Mouse (Mus musculus): ENCODE measurements around the gene Atp6v0c. TPM values are rescaled to one million over a fixed set of nuclear protein-coding genes. Genes with fewer than 3 reads are reported as not detected.

Atp6v0c gene
- total RNA-seq, 2 experiments from 2014 or later, result 286 to 329 TPM

- no peak for DNase-seq
Measured at GRCm38 (mm10) chr17:24199252-24199651, 29.8 kb upstream of the Atp6v0c start.

DNA sequence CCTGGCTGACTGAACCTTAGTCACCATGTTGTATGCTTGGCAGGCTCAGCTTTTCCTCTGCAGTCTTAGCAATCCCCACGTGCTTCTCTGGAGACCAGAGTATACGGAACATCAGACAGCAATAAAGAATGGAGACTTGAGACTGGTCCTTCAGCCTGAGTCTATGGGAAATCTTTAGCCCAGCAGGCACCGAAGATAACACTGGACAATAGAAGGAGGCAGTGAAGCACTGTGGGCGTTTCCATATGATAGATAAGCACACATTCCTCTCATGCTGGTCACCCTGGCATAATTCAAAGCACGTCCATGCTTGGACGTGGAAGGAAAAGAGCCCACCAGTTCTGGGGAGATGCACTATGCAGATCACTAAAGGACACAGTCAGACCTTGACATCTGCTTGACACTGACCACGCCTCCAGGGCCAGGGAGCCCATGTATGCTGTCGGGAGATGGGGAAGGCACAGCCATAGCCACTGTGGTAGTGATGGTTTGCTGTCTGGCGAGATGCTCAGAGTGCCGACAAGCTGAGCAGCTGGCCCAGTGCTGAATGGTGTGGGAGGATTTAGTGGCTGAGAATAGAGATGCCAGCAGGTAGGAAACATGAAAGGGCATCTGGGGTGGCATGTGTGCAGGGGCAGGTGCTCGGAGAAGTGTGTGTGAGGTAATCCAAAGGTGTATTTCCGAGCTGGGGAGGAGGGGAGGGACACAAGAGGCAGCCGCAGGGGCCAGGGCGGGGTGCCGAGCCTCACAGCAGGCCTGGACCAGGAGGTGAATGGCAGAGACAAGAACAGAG, 27.7 kb upstream of the Atp6v0c start:
- no peak for DNase-seq

DNA sequence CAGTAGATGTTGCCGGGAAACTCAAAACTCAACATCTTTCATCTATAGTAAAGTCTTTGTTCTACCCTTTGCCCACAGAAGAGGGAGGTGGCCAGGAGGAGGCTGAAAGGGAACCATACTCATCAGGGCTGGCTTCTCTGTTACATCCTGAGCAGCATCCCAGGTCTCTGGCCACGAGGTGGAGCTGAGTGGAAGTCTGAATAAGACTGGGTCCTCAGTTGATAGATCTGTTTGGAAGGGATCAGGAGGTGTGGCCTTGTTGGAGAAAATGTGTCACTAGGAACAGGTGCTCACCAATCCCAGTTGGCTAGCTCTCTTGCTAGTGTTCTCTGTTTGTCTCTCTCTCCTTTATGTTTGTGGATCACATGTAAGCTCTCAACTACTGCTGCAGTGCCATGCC, 25.8 kb upstream of the Atp6v0c start:
- no peak for DNase-seq

GRCm38 (mm10) chr17:24193769-24194168, 24.3 kb upstream of the Atp6v0c start:
- DNase-seq, result no peak

DNA sequence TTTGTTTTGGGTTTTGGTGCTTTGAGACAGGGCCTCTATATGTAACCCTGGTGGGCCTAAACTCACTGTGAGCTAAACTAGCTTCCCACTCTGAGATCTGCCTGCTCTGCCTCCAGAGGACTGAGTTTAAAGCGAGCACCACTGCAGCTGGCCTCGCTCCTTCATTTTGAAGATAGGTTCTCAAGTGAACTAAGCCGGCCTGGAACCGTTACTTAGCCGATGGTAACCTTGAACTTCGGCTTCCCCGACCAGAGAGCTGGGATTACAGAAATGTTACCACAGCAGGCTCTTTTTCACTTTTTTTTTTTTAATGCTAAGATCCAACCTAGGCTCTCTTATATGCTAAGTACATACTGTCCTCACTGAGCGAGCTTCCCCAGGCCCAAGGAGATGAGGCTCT, 23.8 kb upstream of the Atp6v0c start:
- no peak for DNase-seq

- DNase-seq, result no peak
Measured at GRCm38 (mm10) chr17:24192848-24193247, 23.3 kb upstream of the Atp6v0c start.

GRCm38 (mm10) chr17:24191481-24191880, 22.0 kb upstream of the Atp6v0c start:
- no peak for DNase-seq

DNA sequence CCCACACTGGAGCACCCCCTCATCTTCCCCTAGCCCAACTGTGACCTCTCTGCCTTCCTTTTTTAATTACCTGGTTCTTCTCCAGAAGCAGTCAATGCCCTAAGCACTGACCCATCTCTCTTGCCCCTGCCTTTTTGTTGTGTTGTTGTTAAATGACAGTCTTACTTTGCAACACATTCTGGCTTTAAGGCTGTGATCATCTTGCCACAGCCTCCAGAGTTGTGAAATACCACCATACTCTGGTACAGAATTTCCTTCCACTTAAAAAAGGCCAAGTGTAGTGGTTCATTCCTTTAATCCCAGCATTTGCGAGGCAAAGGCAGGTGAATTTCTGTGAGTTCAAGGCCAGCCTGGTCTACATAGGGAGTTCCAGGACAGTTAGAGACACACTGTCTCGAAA, 21.4 kb upstream of the Atp6v0c start:
- no peak for DNase-seq

DNA sequence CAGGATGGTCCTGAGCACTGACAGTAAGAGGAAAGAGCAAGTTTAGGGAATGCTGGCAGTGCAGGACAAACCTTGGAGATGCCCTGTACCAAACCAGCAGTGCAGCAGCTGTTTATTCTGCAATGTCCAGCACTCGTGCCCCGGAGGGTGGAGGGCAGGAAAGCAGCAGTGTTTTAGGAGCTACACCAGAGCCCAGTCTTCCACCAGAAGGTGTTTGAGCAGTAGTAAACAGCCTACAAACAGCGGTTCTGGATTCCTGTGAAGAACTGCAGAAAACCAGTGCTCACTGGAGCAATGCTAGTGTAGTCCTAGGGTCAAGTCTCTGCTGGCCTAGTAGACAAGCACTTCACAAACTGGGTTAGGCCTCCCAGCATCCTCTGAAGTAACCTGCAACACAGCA, 4.8 kb upstream of the Atp6v0c start:
- no peak for DNase-seq

DNA sequence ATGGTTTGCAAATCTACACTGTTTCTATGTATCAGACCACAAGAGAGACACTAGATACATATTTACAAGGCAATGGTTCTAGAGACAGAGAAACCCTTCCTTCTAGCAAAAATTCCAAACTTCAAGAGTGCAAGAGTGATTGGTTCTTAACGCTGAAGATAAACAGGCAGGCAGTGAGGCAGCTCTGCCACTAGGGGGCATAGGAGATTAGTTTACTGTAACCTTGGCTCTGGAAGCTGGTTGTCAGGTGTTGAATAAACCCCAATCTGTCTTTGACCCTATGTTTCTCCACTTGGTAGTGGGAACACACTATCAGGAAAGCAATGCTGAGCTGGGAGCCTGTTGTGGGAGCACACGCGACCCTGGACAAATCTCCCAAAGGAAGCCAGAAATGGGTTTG, 3.9 kb upstream of the Atp6v0c start:
- DNase-seq, result peak; percentile 80

DNA sequence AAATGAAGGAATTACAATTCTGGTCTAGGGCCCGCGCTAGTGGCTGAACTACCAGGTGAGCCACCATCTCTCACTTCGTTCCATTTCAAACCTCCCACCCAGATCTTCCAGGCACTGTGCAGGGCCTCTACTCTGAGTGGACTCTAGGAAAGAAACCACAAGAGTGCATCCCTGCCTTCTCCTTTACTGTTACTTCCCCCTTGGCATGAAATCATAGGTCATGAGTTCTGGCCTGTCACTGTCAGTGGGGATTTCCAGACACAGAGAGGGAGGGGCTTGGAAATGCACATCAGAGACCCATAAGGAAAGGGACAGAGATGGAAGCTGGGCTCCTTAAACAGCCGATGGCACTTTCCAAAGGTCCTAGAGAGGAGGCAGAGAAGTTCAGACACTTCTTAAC, 2.2 kb upstream of the Atp6v0c start:
- no peak for DNase-seq

GRCm38 (mm10) chr17:24170729-24171128, 1.2 kb upstream of the Atp6v0c start:
- no peak for DNase-seq

DNA sequence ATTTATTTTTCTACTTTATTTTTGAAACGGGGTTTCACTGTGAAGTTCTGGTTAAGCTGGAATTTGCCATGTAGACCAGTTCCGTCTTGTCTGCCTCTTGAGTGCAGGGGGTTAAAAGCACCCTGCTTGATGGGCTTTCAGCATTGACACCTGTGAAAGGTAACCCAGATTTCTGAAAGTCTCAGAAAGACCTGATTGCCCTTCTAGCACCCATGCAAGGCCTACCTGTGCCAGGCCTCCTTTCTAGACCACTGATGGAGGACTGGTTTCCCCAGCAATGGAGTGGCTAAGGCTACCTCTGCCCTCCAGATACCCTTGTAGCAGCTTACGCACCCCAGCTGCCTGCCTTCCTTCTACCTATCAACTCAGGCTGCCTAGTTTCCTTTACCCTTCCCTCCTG, 623 bp upstream of the Atp6v0c start:
- no peak for DNase-seq

- peak; percentile 72 for DNase-seq
Measured at GRCm38 (mm10) chr17:24168590-24169277, 768 bp downstream of the Atp6v0c start.

GRCm38 (mm10) chr17:24167891-24168505, 1.5 kb downstream of the Atp6v0c start:
- DNase-seq, result peak; percentile 36

DNA sequence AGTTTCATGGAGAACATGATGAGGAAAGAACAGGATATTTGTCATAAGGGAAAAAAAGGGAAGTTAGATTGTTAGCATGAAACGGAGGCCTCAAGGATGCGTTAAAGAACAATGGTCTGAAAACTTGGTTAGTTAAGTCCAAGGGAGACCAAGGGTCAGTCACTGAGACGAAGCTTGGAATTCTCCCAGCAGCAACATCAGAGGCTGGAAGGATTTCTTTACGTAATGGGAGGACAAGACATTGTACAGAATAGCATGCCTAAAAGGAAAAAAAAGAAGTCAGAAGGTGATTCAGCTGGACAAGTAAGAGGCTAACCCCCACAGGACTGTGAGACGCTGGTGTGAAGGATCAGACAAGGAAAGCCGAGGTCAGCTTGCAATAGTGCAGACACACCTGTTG, 2.4 kb downstream of the Atp6v0c start:
- DNase-seq, result no peak

- no peak for DNase-seq
Measured at GRCm38 (mm10) chr17:24164566-24165259, 4.8 kb downstream of the Atp6v0c start.

DNA sequence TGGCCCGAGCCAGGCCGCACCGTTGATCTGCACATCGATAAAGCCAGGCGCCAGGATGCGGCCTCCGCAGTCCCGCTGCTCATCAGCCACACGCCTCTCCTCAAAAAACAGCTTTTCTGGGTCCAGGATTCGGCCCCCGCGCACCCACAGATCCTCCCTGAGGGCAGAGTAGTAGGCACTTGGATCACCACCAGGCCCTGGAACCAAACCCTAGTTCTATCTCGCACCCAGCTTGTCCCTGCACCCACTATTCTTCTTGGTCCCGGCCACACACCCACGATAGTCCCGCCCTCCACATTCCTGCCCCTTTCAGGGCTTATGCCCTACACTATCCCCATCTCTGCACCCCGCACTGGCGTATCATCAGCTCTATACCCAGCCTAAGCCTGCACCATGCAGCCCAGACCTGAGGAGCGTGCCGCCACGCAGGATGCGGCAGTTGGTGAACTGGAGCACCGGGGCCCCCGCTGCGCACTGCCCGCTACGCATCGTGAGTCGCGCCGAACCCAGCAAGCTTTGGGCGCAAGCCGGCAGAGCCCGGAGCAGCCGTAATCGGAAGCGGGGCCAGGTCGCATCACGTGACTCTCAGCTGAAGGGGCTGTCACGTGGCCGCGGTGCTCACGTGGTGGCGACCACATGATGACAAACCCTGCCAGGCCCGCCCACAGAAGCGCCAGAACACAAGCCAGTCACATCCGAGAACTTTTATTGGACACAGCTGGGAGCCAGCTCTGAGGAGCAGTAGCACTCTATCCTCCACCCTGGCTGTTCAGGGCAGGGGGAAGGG, 6.1 kb downstream of the Atp6v0c start, which contains the start of gene Amdhd2:
TSS of gene Amdhd2 (minus strand) at position 591 of the 787 bp plus-strand sequence.
- peak; percentile 98 for DNase-seq

DNA sequence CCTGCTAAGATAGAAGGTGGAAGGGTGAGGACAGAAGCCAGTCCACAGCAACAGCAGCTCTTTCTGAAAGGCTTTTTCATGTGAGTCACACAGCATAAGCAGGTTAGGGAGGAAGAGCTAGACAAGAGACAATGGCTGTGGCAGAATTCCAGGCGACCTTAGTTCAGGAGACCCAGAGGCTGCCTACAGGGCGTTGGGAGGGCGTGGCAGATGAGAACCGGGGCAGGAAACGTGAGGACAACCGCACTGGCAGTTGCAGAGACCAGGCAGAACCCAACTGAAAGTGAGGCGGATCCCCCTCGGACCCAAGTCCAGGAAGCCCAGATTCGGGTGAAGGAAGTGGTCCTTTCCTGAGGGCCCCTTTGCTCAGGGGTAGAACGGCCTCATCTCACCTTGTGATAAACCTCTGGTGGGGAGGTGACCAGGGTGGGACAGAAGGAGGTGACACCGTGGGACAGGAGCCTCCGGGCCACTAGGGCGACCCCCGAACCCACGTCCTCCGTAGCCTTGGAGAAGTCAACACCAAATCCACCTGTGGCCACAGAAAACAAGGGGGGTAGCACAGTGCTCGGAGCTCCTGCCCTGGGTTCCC, 6.8 kb downstream of the Atp6v0c start:
- DNase-seq, result peak; percentile 39

DNA sequence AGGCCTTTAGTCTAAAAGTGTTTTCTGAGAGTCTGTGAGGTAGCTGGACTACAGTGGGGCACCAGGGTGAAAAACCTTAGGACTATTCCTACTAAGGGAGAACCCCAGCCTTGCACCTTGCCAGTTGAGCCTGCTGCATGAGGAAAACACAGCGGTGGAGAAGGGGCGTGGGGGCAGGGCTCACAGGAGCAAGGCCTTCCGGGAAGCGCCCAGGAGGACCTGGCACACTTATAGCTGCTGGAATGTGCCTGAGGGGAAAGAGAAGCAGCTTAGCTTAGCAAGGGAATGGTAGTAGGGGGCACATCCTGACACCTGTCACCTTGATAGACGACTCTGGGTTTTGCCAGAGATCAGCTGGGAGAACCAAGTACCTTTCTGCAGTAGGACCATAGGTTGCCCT, 8.0 kb downstream of the Atp6v0c start:
- DNase-seq, result no peak

GRCm38 (mm10) chr17:24157526-24157925, 12.0 kb downstream of the Atp6v0c start:
- no peak for DNase-seq

Measured in adrenal gland, postnatal 10 days (tissue).